Mouse (Mus musculus): Measurements from ENCODE around the gene Col11a2.
A peak's percentile ranks its signal among the peaks of the same experiment; 100 is the strongest.

Col11a2 gene

DNA sequence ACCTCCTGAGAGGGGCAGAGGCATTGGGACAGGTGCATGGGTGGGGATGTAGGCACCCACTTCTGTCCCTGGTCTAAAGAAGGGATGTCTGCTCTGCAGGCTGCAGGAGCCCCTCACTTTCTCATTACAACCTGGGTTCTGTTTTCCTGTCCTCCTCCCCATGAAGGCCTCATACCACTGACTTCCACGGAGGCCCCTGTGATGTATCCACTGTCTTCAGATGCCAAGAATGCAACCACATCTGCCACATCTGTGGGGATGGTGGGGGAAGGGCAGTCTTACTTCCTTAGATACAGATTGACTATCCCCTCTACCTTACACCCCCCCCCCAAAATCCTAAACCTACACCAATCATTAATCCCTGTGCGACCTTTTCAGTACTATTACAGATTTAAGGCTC is 13.0 kb upstream of the Col11a2 start:
- no peak for DNase-seq (ENCODE audit: low spot score)

DNA sequence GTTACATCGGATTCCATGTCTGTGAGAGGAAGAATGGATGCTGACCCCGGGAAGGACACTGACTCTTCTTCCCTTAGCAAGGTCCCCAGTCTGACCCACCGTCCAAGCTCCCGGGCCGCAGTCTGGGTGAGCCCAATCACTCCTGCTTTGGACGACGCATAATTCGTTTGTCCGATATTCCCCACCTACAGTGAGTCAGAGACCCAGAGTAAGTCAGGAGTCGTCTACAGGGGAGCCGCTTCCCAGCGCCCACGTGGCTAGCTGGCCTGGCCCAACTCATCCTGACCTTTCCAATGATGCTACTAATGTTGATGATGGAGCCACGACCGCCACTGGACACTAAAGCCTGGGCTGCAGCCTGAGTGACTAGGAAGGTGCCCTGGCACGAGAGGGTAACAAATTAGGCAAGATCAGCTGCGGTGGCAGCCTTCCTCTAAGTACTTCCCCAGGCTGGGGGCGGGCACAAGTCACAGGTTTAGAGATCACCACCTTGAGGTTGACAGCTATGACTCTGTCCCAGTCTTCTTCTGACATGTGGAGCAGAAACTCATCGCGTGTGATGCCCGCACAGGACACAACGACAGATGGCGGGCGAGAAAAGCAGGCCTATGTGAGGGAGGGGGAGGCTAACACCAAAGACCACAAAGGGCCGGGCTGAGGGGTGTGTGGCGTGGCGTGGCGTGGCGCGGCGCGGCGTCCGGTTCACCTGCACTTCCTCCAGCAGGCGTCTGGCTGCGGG is 12.2 kb upstream of the Col11a2 start:
- no peak for DNase-seq (ENCODE audit: low spot score)

DNA sequence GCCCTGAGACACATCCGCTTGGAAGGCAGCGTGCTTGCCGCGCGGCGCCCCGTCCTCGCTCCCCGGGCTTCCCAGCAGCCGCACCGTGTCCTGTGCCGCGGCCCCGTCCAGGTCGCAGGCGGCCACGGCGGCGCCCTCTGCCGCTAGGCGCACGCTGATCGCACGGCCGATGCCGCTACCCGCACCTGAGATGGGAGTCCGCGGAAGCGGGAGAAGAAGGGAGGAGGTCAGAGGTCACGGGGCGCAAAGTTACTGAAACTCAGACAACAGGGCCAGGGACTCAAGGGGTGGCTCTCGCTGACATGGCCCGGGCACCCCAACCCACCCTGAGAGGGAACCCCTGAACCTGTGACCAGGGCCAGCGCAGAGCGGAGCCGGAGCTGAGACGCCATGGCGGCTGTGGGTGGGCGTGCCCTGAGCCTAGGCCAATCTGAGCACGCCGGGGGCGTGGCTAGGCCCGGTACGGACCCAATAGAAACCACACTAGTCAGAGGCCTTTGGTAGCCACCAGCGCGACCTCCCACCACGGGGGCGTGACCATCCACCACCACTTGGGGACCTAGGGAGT is 11.5 kb upstream of the Col11a2 start, which contains the start of gene H2-Ke6:
TSS of gene H2-Ke6 (minus strand) at position 405 of the 568 bp plus-strand sequence.
- peak; percentile 90 for DNase-seq (ENCODE audit: low spot score)

DNA sequence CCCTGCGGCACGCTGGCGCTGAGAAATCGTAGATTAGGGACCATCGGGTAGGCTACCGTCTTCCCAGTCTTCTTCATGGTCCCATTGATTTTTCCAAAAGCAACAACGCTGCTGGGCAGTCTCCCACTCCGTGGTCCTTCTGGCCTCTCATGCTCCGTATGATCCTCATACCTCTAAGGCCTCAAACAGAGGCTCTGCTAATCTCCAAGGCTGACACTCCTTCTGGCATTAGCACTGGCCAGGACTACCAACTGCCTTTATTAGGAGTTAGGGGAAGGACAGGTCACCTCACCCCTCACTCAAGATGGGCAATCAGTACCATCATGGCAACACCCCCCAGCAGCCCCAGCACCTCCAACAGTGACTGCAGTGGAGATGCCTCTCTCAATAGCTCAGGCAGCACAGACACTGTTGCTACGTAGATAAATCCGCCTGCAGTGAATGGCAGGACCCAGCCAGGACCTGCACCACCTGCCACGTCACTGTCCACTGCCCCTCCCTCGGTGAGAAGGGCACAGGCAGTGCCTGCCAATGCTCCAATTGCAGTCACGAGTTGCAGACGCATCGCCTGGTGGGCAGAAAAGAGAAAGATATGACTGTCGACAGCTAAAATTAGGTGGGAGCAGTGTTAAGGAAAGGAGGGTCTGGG is 10.6 kb upstream of the Col11a2 start:
- DNase-seq (ENCODE audit: low spot score), result no peak

DNA sequence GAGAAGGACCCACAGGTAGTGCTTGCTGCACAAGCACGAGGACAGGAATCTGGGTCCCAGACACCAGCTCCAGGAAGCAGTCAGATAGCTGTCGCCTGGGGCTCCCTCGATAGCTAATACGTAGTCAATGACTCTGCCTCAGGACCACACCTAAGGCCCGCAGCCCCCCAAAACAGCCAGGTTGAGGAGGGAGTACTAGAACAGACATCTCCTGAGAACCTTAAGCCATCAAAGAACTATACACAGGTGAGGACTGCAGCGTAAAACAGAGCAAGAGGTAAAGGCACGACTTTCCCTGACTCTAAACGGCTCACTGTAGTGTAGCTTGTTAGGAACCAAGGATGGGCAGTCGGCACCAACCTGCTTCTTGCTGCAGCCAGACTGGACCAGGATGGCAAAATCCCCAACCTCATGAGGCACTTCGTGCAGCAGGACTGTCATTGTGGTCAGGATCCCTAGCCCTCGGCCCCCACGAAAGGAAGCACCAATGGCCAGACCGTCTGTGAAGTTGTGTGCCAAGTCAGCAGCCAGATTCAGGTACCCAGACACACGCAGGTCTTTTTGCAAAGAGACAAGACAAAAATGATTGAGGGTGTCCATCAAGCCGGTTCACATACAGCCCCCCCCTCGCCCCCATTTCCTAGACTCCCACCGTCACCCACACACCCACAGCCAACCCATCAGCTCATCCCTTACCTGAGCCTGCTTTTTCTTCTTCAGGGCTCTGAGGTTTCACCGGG is 9.9 kb upstream of the Col11a2 start:
- no peak for DNase-seq (ENCODE audit: low spot score)

DNA sequence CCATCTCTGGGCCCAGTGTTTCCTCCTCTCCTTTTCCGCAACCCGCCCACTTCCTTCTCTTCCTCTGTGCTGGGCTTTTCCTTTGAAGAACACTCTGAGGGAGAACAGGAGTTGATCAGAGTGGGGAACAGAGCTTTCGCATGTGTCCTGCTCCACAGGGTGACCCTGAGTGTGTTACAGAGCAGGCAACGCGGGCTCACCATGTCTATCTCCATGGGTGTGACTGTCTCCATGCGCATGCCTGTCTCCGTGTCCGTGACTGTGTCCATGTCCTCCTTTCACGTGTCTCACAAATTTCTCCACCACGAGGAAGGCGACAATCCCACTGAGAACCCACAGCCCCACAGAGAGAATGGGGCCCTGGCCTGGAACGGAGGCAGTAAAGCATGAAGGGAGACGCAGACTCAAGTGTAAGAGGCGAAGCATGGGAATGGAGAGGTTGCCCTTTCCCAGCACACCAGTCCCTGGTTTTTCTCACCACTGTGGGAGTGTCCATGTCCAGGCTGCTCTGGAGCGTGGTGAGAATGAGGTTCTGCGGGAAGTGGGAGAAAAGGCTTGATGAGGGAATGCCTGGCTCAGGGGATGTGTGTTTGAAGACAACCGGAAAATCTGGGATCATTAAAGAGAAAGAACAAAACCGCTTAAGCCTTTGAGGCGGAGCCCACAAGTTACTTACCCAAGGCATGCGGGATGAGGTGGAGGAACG is 9.2 kb upstream of the Col11a2 start:
- no peak for DNase-seq (ENCODE audit: low spot score)

DNA sequence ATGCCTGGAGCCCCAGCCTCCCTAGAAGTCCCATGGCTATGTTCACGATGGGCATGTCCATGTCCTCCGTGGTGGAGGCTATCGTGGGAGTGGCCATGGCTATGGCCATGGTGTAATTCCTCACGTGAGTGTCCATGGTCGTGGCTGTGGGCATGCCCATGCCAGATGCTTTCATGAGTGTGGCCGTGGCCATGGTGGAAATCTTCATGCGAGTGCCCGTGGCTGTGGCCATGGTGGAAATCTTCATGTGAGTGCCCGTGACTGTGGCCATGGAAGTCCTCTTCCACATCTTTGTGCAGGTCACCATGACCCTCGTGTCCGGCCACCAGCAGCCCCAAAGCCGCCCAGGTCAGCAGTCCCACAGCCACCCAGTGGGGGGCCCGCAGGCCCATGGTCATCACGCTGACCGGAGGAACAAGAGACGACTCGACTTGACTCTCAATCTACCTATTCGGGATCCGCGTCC is 8.3 kb upstream of the Col11a2 start:
- no peak for DNase-seq (ENCODE audit: low spot score)

DNA sequence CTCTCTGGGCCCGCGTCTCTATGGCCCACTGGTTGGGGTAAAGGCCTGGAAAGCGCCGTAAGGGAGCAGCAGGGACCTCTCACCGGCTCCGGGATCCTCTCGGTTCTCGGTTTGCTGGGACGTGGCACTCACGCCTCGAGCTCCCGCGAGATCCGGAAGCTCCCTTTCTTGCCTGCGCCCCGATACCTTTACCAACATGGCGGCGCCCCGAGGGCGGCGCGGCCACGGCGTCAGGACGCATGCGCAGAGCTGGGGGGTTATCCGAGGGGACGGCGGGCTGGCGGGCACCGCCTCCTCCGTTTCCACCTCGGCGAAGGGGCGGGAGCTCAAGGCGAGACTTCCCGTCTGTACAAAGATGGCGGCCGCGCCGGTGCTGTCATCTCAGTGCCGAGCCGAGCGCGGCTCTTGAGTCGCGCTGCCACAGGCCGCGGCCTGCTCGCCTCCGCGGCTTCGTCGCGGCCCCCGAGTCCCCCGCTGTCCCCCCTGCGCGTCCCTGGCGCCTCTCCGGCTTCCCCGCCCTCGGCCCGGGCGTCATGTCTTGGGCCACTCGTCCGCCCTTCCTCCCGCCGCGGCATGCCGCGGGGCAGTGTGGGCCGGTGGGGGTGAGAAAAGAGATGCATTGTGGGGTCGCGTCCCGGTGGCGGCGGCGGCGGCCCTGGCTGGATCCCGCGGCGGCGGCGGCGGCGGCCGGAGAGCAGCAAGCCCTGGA is 7.6 kb upstream of the Col11a2 start, which contains the start of the genes Slc39a7 and Rxrb:
TSS of gene Slc39a7 (minus strand) at position 218 of the 709 bp plus-strand sequence.
TSS of gene Rxrb (plus strand) at position 348 of the 709 bp plus-strand sequence.
- peak; percentile 97 for DNase-seq (ENCODE audit: low spot score)

DNA sequence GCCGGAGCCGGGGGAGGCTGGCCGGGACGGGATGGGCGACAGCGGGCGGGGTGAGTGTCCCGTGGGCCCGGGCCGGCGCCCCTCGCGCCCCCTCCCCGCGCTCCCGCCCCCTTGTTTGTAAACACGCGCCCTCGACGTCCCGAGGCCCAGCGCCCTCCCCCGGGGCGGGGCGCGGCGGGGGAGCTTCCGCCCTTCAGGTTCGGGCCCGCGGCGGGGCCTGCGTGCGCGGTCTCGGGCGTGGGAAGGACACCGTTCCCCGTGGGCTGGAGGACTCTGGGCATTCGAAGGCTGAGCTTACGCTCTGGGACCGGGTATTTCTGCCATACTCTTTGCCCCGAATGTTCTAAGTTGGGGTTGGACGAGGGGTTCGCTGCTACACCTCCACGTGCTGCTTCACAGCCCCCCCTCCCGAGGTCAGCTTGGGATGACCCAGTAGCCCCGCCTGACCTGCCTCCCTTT is 7.0 kb upstream of the Col11a2 start:
- peak; percentile 64 for DNase-seq (ENCODE audit: low spot score)

DNA sequence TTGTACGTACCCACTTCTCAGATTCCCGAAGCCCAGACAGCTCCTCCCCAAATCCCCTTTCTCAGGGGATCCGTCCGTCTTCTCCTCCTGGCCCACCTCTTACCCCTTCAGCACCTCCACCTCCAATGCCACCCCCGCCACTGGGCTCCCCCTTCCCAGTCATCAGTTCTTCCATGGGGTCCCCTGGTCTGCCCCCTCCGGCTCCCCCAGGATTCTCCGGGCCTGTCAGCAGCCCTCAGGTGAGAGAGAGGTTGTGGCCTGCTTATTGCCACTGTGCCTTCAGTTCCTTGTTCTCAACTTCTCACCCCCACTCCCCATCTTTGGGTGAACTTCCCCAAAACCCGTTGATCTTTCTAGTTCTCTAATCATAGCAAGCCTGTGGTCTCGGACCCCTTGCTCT is 6.4 kb upstream of the Col11a2 start:
- no peak for DNase-seq (ENCODE audit: low spot score)

DNA sequence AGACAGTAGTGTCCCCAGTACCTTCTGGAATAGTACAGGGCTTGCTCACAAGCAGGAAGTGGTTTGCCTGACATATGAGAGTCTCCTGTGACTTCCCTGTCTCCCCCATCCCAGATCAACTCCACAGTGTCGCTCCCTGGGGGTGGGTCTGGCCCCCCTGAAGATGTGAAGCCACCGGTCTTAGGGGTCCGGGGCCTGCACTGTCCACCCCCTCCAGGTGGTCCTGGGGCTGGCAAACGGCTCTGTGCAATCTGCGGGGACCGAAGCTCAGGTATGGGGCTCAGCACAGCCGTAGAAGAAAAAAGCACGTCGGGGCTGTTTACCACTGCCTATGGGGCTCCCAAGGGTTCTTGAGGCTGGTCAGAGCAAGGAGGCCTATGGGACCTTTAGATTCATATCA is 5.8 kb upstream of the Col11a2 start:
- DNase-seq (ENCODE audit: low spot score), result no peak

DNA sequence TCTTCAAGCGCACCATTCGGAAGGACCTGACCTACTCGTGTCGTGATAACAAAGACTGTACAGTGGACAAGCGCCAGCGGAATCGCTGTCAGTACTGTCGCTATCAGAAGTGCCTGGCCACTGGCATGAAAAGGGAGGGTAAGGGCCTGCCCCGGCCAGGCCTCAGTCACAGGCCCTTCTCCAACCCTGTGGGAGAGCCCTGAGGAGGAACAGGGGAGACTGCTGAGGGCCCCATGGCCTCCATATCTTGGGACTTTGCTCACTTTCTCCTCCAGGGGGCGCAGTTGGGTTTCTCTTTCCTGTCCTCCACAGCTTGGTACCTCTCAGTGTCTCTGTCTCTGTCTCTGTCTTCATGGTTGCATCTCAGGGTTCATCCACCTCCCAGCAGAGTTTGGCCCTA is 5.2 kb upstream of the Col11a2 start:
- DNase-seq (ENCODE audit: low spot score), result peak; percentile 80

DNA sequence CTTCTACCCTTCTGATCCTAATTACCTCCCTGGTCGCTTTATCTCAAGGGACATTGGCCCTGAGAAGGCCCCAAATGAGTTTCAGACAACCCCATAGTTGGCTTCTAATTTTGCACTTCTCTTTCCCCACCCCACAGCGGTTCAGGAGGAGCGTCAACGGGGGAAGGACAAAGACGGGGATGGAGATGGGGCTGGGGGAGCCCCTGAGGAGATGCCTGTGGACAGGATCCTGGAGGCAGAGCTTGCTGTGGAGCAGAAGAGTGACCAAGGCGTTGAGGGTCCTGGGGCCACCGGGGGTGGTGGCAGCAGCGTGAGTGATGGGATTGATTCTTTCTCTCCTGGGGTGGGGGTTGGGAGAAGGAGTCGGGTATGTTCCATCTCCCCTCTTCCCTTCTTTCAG is 3.7 kb upstream of the Col11a2 start:
- DNase-seq (ENCODE audit: low spot score), result no peak

DNA sequence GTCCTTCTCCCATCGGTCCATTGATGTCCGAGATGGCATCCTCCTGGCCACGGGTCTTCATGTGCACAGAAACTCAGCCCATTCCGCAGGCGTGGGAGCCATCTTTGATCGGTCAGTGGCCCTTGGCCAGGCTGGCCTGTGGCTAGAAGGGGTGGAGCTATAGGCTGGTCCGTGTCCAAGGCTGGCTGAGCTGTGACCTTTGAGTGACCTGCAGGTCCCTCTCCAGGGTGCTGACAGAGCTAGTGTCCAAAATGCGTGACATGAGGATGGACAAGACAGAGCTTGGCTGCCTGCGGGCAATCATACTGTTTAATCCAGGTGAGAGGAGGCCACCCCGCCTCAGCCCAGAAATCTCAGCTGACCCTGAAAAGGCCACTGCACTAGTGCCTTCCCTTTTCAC is 2.6 kb upstream of the Col11a2 start:
- DNase-seq (ENCODE audit: low spot score), result no peak

DNA sequence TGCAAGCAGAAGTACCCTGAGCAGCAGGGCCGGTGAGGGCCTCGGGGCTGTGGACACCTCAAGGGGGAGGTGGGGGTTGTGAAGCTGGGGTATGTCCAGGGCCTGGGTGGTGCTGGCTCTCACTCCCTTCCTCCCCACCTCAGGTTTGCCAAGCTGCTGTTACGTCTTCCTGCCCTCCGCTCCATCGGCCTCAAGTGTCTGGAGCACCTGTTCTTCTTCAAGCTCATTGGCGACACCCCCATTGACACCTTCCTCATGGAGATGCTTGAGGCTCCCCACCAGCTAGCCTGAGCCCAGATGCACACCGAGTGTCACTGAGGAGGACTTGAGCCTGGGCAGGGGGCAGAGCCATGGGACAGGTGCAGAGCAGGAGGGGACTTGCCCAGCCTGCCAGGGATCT is 2.0 kb upstream of the Col11a2 start:
- no peak for DNase-seq (ENCODE audit: low spot score)

DNA sequence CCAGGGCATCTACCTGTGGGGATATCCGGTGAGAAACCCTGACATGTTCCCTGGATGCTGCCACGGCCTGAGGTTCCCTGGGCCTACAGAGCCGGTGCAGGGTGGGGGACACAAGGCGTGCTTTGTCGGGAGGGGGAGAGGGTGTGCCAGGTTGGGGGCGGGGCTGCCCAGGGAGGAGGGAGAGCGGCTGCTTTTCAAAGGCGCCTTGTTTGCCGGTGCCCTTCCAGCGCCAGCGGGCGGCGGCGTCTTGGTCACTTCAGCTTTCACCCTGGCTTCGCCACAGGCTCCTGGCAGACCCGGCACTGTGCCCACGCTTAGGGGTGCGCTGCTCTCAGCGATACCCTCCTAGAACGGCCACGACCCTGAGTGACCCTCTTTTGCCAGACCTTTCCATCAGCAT is 797 bp upstream of the Col11a2 start:
- no peak for DNase-seq (ENCODE audit: low spot score)

DNA sequence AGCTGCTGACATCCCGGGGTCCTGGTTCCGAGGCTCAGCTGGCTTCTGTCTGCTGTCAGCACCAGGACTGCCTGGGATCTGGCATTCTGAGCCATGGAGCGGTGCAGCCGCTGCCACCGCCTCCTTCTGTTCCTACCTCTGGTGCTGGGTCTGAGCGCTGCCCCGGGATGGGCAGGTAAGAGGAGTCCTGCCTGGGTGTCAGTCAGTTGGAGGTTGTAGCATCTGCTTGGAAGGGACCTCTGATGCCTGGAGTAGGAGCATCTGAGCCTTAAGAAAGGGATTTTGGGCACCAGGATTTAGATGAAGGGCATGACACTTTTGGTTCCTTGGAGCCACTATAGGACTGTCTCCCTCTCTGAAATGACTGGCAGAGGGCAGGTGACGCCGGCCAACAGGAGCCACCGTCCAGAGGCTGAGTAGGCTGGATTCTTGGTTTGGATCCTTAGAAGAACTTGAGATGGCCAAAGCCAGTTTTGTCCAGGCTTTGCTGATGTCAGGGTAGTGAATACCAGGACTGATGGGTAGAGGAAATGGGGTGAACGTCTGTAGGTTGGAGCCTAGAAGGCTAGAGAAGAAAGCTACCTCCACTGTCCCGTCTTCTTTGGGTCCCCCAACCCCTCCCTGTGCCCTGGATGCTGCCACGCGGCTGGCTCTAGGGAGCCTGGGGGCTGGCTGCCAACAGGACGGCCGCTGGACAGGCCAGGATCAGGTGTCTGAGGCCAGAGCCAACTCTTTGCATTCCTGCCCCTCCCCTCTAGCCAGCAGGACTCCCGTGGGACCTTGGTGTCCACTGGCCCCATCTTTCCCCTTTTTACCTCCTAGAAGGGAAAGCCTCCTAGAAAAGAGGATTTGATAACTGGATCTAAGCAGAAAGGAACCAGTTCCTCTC is 569 bp downstream of the Col11a2 start:
- no peak for DNase-seq (ENCODE audit: low spot score)

DNA sequence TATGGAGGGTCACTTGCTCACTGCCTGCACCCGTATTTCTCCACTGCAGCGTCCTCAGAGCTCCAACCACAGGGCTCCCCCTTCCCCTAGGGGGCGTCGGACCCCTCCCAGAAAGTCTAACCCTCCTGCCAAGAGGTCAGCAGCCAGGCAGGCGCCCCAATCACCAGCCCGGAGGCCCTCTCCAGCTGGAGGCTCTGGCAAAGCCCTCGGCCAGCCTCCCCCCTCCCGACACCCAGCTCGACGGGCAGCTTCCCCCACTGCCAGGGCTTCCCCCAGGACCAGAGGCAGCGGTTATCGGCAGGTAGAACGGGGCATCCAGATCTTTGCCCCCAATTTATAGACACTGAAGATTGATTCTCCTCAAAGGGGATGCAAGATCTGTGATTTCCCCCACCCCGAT is 6.7 kb downstream of the Col11a2 start:
- no peak for DNase-seq (ENCODE audit: low spot score)

DNA sequence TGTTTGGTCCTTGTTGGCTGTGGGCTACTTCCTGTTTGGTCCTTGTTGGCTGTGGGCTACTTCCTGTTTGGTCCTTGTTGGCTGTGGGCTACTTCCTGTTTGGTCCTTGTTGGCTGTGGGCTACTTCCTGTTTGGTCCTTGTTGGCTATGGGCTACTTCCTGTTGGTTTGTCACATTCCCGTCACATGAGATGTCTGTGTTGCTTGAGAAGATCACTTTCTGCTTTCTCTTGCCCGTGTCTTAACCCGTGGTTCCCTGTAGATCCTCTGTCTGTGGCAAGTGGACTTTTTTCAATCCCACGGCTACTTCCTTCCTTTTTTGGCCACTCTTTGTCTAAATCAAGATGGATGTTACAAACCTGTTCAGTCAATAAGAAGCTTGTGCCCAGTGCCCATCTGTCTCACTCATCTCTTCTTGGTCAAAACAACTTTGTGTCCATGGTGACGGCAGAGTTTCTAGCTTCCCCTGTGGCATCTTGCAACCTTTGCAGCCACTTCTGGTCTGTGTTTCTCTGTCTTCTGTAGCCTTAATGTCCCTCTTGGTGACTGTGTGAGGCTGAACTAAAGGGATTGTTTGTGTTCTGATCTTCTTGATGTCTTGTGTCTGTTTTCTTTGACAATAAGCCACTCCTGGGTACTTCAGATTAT is 8.3 kb downstream of the Col11a2 start:
- DNase-seq (ENCODE audit: low spot score), result no peak

DNA sequence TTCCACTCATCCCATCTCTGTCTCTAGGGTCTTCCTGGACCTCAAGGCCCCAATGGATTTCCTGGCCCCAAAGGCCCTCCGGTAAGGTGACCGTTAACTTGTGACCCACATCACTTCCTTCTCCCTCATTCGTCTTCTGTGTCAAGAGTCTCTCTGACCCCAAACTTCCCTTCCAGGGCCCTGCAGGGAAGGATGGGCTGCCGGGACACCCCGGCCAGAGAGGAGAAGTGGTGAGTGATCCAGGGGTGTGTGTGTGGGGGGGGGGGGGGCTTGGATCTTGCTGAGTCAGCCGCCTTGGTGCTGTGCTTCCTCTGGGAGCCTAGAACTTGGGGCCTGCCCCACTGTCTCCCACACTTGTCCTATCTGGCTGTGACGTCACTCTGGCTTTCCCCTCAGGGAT is 18.0 kb downstream of the Col11a2 start:
- DNase-seq (ENCODE audit: low spot score), result no peak

Data from c-Kit-positive CD71-positive TER-119-positive erythroid progenitor cells, embryonic 14.5 days (primary cell).